Mouse (Mus musculus) testis, adult 2 months (tissue): ENCODE data around the gene Cotl1. TPM values are rescaled to one million over a fixed set of nuclear protein-coding genes. Genes with fewer than 3 reads are reported as not detected.

ENCODE experiments used
- H3K27ac ChIP-seq: fragments of 200-500 bp; 2 replicates; pipeline ENCODE4 v1.5.1; 2012; ENCODE audit warnings: low read depth, low read length; ENCODE audit not compliant: control insufficient read depth, insufficient read depth
- H3K27me3 ChIP-seq: fragments of 200-500 bp; 2 replicates; pipeline ENCODE4 v1.6.1; 2012; ENCODE audit warnings: mild to moderate bottlenecking, low read length, moderate library complexity; ENCODE audit not compliant: control insufficient read depth, insufficient read depth
- H3K36me3 ChIP-seq: fragments of 200-500 bp; 2 replicates; pipeline ENCODE4 v1.6.1; 2012; ENCODE audit warnings: mild to moderate bottlenecking, low read length; ENCODE audit not compliant: control insufficient read depth, insufficient read depth
- H3K4me1 ChIP-seq: fragments of 200-500 bp; 2 replicates; pipeline ENCODE4 v1.6.1; 2012; ENCODE audit warnings: low read length; ENCODE audit not compliant: control insufficient read depth, insufficient read depth
- H3K4me3 ChIP-seq: fragments of 200-500 bp; 2 replicates; pipeline ENCODE4 v1.5.1; 2012; ENCODE audit warnings: low read depth, mild to moderate bottlenecking, low read length, moderate library complexity, mixed read lengths; ENCODE audit not compliant: control insufficient read depth
- CTCF ChIP-seq: fragments of 200-500 bp; IDR thresholded peaks from 2 replicates; pipeline ENCODE4 v1.5.1; 2012; ENCODE audit warnings: low read depth, mild to moderate bottlenecking, inconsistent platforms, low read length, moderate library complexity; ENCODE audit not compliant: control insufficient read depth, insufficient read depth, insufficient replicate concordance
- POLR2A ChIP-seq: fragments of 200-500 bp; IDR thresholded peaks from 2 replicates; pipeline ENCODE4 v1.6.1; 2012; ENCODE audit warnings: low read depth, mild to moderate bottlenecking, inconsistent platforms, low read length, moderate library complexity; ENCODE audit not compliant: control insufficient read depth
- polyA plus RNA-seq: library from polyadenylated mRNA; depleted of rRNA; stranded (reverse); fragments of >200 nt; gene quantifications from 2 replicates; pipeline ENCODE4 v1.2.3, GENCODE M21; 2012; rRNA removed

Cotl1 gene
- 20.0 and 25.4 TPM in 2 replicates for polyA plus RNA-seq

GRCm38 (mm10) chr8:119840275-119840808 lies at the start of gene Cotl1:
Gene Cotl1 (minus strand): TSS chr8:119840544.
- Histone ChIP-seq H3K27me3 (no peaks in the 10 kb centered on the region), H3K4me1 (peaks cover 21% of the 10 kb centered on the region)
- TF ChIP-seq CTCF (no peak), POLR2A (peak; percentile 90)

GRCm38 (mm10) chr8:119888012-119888411 lies 47.7 kb upstream of the Cotl1 start:
- no peak overlapping the region for H3K4me3 ChIP-seq
- H3K36me3 ChIP-seq, result no peaks in the 10 kb centered on the region
- no peak overlapping the region for H3K27ac ChIP-seq
- TF ChIP-seq CTCF (no peak), POLR2A (no peak)
- no peaks in the 10 kb centered on the region for H3K27me3 ChIP-seq
- no peaks in the 10 kb centered on the region for H3K4me1 ChIP-seq

More at GRCm38 (mm10) chr8:119840275-119840808, at the start of gene Cotl1:
- Histone ChIP-seq H3K27ac (peak within 1 kb of the TSS; percentile 87), H3K4me3 (peak within 1 kb of the TSS; percentile 98), H3K36me3 (no peaks in the 10 kb centered on the region)

DNA sequence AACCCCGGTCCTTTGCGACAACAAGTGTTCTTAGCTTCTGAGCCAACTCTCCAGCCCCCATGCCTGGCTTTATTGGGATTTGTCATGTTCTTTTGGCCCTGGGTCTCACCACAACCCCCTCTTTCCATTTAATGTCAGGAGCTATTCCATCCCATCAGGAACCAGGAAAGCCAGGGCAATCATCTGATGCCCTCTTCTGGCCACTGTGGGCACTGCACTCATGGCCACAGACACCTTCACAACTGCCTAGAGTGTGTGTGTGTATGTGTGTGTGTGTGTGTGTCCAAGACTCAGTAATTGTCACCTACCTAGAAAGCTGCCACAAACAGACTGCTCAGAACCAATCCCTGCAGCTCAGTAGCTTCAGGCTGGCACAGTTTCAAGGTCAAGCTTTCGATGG lies 46.8 kb upstream of the Cotl1 start:
- no peak overlapping the region for H3K27ac ChIP-seq
- no peaks in the 10 kb centered on the region for H3K27me3 ChIP-seq
- H3K4me1 ChIP-seq, result no peaks in the 10 kb centered on the region
- no peak overlapping the region for H3K4me3 ChIP-seq
- H3K36me3 ChIP-seq, result no peaks in the 10 kb centered on the region
- TF ChIP-seq POLR2A (no peak), CTCF (peak; percentile 88; the same call in 1 of the 2 replicates)

GRCm38 (mm10) chr8:119885612-119886011 lies 45.3 kb upstream of the Cotl1 start:
- TF ChIP-seq POLR2A, result no peak
- TF ChIP-seq CTCF, result no peak
- Histone ChIP-seq H3K4me3 (no peak overlapping the region), H3K4me1 (no peaks in the 10 kb centered on the region), H3K36me3 (no peaks in the 10 kb centered on the region), H3K27ac (no peak overlapping the region), H3K27me3 (no peaks in the 10 kb centered on the region)

- Histone ChIP-seq H3K4me1 (no peaks in the 10 kb centered on the region), H3K27ac (no peak overlapping the region), H3K4me3 (no peak overlapping the region), H3K36me3 (no peaks in the 10 kb centered on the region), H3K27me3 (no peaks in the 10 kb centered on the region)
- no peak for TF ChIP-seq POLR2A
Observed at GRCm38 (mm10) chr8:119883281-119883680, 42.9 kb upstream of the Cotl1 start.

GRCm38 (mm10) chr8:119881917-119882316 lies 41.6 kb upstream of the Cotl1 start:
- Histone ChIP-seq H3K27me3 (no peaks in the 10 kb centered on the region), H3K4me1 (no peaks in the 10 kb centered on the region), H3K4me3 (no peak overlapping the region), H3K36me3 (no peaks in the 10 kb centered on the region), H3K27ac (no peak overlapping the region)
- TF ChIP-seq POLR2A, result no peak
- TF ChIP-seq CTCF, result no peak

DNA sequence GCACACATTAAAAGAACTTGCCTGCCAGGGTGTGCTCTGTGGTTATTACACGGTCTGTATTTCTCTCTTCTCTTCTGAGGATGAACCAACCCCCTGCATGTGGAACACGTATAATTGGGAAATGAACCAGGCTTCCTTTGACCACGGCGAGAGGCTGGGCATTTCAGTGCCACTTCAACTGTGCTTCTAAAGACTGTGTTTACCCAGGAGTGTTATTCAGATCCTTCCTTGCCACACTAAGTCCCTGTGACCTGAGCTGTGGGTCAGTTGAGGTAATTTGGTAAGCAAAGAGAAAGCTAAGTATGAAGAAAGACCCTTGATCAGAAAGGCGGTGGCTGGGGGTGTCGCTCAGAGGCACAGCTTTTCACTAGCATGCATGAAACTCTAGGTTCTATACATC lies 41.0 kb upstream of the Cotl1 start:
- Histone ChIP-seq H3K27ac (no peak overlapping the region), H3K4me3 (no peak overlapping the region), H3K36me3 (no peaks in the 10 kb centered on the region), H3K4me1 (no peaks in the 10 kb centered on the region), H3K27me3 (no peaks in the 10 kb centered on the region)
- TF ChIP-seq CTCF, result no peak
- no peak for TF ChIP-seq POLR2A

- Histone ChIP-seq H3K36me3 (no peaks in the 10 kb centered on the region), H3K27ac (no peak overlapping the region), H3K4me1 (peaks cover 10% of the 10 kb centered on the region), H3K4me3 (no peak overlapping the region), H3K27me3 (no peaks in the 10 kb centered on the region)
- no peak for TF ChIP-seq CTCF
- TF ChIP-seq POLR2A, result no peak
Observed at GRCm38 (mm10) chr8:119873181-119873580, 32.8 kb upstream of the Cotl1 start.
